Mouse (Mus musculus) bone marrow, adult 2 months (tissue): Measurements from ENCODE around the gene Fgfr2.

ENCODE experiments used
- CTCF ChIP-seq: fragments of 200-500 bp; IDR thresholded peaks from 2 replicates; pipeline ENCODE4 v1.5.1; 2011; ENCODE audit warnings: low read length, control low read depth; ENCODE audit not compliant: control insufficient read depth, insufficient read depth
- POLR2A ChIP-seq: fragments of 200-500 bp; IDR thresholded peaks from 2 replicates; pipeline ENCODE4 v1.6.1; 2011; ENCODE audit warnings: low read depth, mild to moderate bottlenecking, control low read depth, low read length, borderline replicate concordance; ENCODE audit not compliant: control insufficient read depth

DNA sequence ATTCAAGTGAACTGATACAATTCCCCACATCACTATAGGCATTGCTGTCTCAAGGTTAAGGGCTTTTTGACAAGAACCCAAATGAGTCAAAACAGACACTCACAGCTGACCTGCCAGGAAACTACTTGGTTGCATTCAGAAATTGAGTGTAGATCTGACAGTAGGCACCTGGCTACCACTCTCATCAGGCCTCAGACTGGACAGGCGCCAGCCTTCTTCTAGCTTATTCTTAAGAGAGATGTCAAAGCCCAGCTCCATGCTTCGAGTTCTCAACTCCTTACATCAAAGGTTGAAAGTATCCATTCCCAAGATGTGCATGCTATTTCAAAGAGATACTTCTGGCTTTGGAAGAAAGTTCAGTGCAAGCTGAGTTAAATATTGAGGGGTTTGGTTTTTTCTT is 2417.9 kb downstream of the Fgfr2 start:
- TF ChIP-seq POLR2A (no peak), CTCF (no peak)
